Mouse (Mus musculus): ENCODE measurements around the gene 2610028H24Rik. TPM values are rescaled to one million over a fixed set of nuclear protein-coding genes. Genes with fewer than 3 reads are reported as not detected.

2610028H24Rik gene
- polyA plus RNA-seq, 1 experiment from 2014 or later, result not detected

DNA sequence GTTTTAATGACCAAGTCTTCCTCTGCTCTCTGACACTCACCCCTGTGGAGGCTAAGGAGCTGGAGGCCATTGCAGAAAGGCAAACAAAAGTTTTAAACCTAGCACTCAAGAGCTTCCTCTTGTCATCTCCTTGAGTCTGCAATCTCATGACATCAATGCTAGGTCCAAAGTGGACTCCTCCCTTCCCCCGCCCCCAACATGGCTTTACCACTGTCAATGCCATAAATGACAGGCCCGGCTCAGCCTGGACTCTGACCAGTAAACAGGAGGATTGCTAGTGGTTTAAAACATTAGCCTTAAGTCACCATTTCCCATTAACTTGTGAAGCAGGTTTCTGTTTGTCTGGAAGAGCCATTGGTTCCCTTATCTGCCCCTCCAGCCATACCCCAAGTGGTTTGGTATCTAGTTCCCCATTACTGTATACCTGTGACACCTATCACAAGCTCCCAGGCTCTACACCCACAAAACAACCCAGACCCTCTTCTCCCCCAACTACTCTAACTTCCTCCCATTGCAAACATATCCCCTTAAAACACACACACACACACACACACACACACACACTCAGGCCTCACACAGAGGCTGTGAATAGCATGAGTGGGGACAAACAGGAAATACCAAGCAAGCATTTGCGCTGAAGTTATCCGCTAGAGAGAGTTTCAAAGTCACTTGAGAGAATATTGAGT is 2.7 kb upstream of the 2610028H24Rik start:
- Histone ChIP-seq H3K4me3 (ENCODE audit: low read depth, low read length) (no peak overlapping the region), H3K27ac (ENCODE audit: low read depth, low read length) (no peak overlapping the region), H3K9me3 (ENCODE audit: control insufficient read depth, low read length) (no peaks in the 10 kb centered on the region), H3K9ac (ENCODE audit: low read depth, low read length) (no peak overlapping the region), H3K27me3 (ENCODE audit: control insufficient read depth, insufficient read depth, low read length) (no peaks in the 10 kb centered on the region), H3K4me1 (replicated peaks; ENCODE audit: control insufficient read depth, insufficient read depth, low read length) (peaks cover 5% of the 10 kb centered on the region; the same call in 1 of the 2 replicates), H3K4me2 (replicated peaks; ENCODE audit: low read depth, low read length) (no peak overlapping the region), H3K36me3 (ENCODE audit: control insufficient read depth, insufficient read depth, low read length) (no peaks in the 10 kb centered on the region)
- no peak for DNase-seq (ENCODE audit: low spot score)
- 82% methylated on average over 4 of the region's 4 CpGs for WGBS
- no peak for ATAC-seq (ENCODE audit: low FRiP score)

DNA sequence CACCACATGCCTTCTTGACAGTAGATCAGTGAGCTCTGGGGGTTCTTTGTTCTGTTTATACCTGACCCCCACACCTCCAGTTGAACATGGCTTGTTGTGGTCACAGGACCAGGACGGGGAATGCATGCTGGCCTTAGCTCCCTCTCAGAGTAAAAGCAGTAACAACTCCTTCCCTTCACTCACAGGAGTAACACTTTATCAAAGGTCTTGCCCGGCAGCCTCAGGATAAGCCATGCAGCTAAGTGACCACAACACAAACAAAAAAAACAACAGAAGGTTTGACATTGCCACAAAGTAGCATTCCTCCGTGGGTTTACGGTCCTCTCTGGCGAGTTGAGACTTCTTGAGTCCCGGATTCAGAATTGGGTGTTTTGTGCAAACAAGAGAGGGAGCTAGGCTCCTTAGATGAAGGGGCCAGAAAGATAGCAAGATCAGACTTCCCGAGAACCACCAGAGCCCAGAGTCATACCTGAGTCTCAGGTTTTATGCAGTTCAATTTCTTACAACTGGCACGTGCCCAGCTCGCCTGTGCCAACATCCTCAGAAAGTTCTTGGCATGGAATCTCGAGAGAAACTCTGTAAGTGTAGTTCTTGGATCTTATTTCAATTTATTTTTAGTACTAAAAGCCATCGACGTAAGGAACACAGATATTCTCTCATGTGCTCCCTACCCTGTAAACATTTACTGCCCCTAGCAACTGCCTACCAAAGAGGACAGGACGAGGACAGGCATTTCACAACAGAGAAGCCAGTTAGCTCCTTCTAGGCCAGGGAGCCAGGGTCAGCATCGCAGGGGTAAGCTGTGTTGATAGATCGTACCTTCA is 1.3 kb upstream of the 2610028H24Rik start:
- DNase-seq (ENCODE audit: low spot score), result no peak
- H3K4me2 ChIP-seq (replicated peaks; ENCODE audit: low read depth, low read length), result no peak overlapping the region
- no peak overlapping the region for H3K4me3 ChIP-seq (ENCODE audit: low read depth, low read length)
- ATAC-seq (ENCODE audit: low FRiP score), result no peak
- H3K9me3 ChIP-seq (ENCODE audit: control insufficient read depth, low read length), result no peaks in the 10 kb centered on the region
- no peaks in the 10 kb centered on the region for H3K27me3 ChIP-seq (ENCODE audit: control insufficient read depth, insufficient read depth, low read length)
- no peaks in the 10 kb centered on the region for H3K36me3 ChIP-seq (ENCODE audit: control insufficient read depth, insufficient read depth, low read length)
- H3K4me1 ChIP-seq (replicated peaks; ENCODE audit: control insufficient read depth, insufficient read depth, low read length), result peaks cover 5% of the 10 kb centered on the region; the same call in 1 of the 2 replicates
- no peak overlapping the region for H3K9ac ChIP-seq (ENCODE audit: low read depth, low read length)
- WGBS, result 83% methylated on average over 15 of the region's 15 CpGs
- no peak overlapping the region for H3K27ac ChIP-seq (ENCODE audit: low read depth, low read length)

DNA sequence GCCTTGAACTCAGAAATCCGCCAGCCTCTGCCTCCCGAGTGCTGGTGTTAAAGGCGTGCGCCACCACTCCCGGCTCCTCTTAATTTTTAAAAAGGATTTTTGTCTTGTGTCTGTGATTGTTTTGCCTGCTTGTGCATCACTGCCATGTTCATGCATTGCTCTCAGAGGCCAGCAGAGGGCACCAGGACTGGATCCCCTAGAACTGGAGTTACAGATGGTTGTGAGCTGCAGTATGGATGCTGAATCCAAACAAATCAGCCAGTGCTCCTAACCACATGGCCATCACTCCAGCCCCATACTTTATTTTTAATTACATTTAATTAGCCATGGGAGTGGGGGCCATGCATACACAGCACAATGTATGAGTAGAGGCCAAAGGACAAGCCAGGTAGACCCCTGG is 6.4 kb downstream of the 2610028H24Rik start:
- Histone ChIP-seq H3K36me3 (ENCODE audit: control insufficient read depth, insufficient read depth, low read length) (no peaks in the 10 kb centered on the region), H3K27ac (ENCODE audit: low read depth, low read length) (no peak overlapping the region), H3K9me3 (ENCODE audit: control insufficient read depth, low read length) (no peaks in the 10 kb centered on the region), H3K4me3 (ENCODE audit: low read depth, low read length) (no peak overlapping the region), H3K9ac (ENCODE audit: low read depth, low read length) (no peak overlapping the region), H3K27me3 (ENCODE audit: control insufficient read depth, insufficient read depth, low read length) (no peaks in the 10 kb centered on the region), H3K4me2 (replicated peaks; ENCODE audit: low read depth, low read length) (no peak overlapping the region), H3K4me1 (replicated peaks; ENCODE audit: control insufficient read depth, insufficient read depth, low read length) (no peaks in the 10 kb centered on the region)
- whole genome bisulfite sequencing, result 63% methylated on average over 5 of the region's 5 CpGs
- DNase-seq (ENCODE audit: low spot score), result peak; percentile 62
- ATAC-seq (ENCODE audit: low FRiP score), result no peak

DNA sequence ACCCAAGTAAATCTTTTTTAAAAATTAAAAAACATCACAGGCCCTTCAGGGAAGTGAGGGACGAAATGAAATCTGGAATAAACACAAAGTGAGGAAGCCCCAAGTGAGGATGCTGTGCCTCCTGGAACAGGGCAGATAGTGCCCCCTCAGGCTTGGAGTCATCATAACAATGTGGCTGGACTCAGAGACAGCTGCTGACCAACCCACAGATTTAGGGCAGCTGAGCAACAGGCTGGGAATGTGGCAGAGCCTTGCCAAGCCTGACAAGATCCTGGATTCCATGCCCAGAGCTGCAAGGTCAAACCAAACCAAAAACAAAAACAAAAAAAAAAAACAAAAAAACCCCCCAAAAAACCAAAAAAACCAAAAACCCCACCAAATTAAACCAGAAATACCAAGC is 12.4 kb downstream of the 2610028H24Rik start:
- WGBS, result 95% methylated on average over 1 of the region's 1 CpGs
- no peaks in the 10 kb centered on the region for H3K27me3 ChIP-seq (ENCODE audit: control insufficient read depth, insufficient read depth, low read length)
- H3K36me3 ChIP-seq (ENCODE audit: control insufficient read depth, insufficient read depth, low read length), result no peaks in the 10 kb centered on the region
- DNase-seq (ENCODE audit: low spot score) (no peak), ATAC-seq (ENCODE audit: low FRiP score) (no peak)
- no peak overlapping the region for H3K27ac ChIP-seq (ENCODE audit: low read depth, low read length)
- H3K9me3 ChIP-seq (ENCODE audit: control insufficient read depth, low read length), result no peaks in the 10 kb centered on the region
- H3K4me2 ChIP-seq (replicated peaks; ENCODE audit: low read depth, low read length), result no peak overlapping the region
- H3K4me1 ChIP-seq (replicated peaks; ENCODE audit: control insufficient read depth, insufficient read depth, low read length), result no peaks in the 10 kb centered on the region
- H3K4me3 ChIP-seq (ENCODE audit: low read depth, low read length), result no peak overlapping the region
- H3K9ac ChIP-seq (ENCODE audit: low read depth, low read length), result no peak overlapping the region

DNA sequence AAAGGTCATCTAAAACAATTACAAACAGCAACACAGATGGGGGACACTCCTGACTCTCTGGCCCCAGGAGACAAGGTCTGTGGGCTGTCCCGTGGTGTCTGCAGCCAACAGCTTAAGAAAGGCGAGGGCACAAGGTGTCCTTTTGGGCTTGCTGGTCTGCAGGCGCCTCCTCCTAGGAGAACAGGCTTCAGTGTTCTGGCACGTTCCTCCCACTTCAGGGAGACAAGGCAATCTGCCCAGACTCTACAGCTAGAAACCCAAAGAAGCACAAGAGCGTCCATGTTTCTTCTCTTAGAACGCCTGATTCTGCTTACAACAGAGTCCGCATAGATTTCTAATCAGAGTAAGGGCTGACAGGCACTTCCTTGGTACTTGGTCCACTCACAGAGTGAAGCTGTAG is 13.4 kb downstream of the 2610028H24Rik start:
- 92% methylated on average over 7 of the region's 7 CpGs for WGBS
- no peak overlapping the region for H3K4me2 ChIP-seq (replicated peaks; ENCODE audit: low read depth, low read length)
- H3K4me1 ChIP-seq (replicated peaks; ENCODE audit: control insufficient read depth, insufficient read depth, low read length), result no peaks in the 10 kb centered on the region

DNA sequence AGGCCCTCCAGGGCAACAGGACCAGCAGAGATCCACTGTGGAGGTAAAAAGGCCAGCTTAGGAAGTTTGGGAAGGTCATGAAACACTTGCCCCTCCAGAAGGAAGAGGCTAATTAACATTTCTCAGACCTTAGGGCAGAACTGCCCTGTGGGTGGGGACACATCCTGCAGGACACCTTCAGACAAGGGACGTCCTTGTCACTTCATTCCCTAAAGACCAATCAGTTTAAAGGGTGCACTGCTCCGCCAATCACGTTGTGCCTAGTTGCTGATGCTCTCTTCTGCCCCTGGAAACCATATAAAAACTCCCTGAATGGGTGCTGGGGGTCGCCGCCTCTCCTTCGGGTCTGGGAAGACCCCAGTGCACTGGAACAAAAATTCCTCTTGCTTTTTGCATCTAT is 13.8 kb downstream of the 2610028H24Rik start:
- Histone ChIP-seq H3K27me3 (ENCODE audit: control insufficient read depth, insufficient read depth, low read length) (no peaks in the 10 kb centered on the region), H3K9ac (ENCODE audit: low read depth, low read length) (no peak overlapping the region), H3K9me3 (ENCODE audit: control insufficient read depth, low read length) (no peaks in the 10 kb centered on the region), H3K4me2 (replicated peaks; ENCODE audit: low read depth, low read length) (no peak overlapping the region), H3K27ac (ENCODE audit: low read depth, low read length) (no peak overlapping the region), H3K4me3 (ENCODE audit: low read depth, low read length) (no peak overlapping the region), H3K4me1 (replicated peaks; ENCODE audit: control insufficient read depth, insufficient read depth, low read length) (no peaks in the 10 kb centered on the region), H3K36me3 (ENCODE audit: control insufficient read depth, insufficient read depth, low read length) (no peaks in the 10 kb centered on the region)
- WGBS, result 93% methylated on average over 6 of the region's 6 CpGs
- ATAC-seq (ENCODE audit: low FRiP score) (no peak), DNase-seq (ENCODE audit: low spot score) (no peak)

More for the DNA sequence above, 13.4 kb downstream of the 2610028H24Rik start:
- H3K4me3 ChIP-seq (ENCODE audit: low read depth, low read length), result no peak overlapping the region
- no peaks in the 10 kb centered on the region for H3K9me3 ChIP-seq (ENCODE audit: control insufficient read depth, low read length)
- ATAC-seq (ENCODE audit: low FRiP score), result no peak
- DNase-seq (ENCODE audit: low spot score), result no peak
- H3K27me3 ChIP-seq (ENCODE audit: control insufficient read depth, insufficient read depth, low read length), result no peaks in the 10 kb centered on the region
- H3K36me3 ChIP-seq (ENCODE audit: control insufficient read depth, insufficient read depth, low read length), result no peaks in the 10 kb centered on the region
- no peak overlapping the region for H3K27ac ChIP-seq (ENCODE audit: low read depth, low read length)
- no peak overlapping the region for H3K9ac ChIP-seq (ENCODE audit: low read depth, low read length)

DNA sequence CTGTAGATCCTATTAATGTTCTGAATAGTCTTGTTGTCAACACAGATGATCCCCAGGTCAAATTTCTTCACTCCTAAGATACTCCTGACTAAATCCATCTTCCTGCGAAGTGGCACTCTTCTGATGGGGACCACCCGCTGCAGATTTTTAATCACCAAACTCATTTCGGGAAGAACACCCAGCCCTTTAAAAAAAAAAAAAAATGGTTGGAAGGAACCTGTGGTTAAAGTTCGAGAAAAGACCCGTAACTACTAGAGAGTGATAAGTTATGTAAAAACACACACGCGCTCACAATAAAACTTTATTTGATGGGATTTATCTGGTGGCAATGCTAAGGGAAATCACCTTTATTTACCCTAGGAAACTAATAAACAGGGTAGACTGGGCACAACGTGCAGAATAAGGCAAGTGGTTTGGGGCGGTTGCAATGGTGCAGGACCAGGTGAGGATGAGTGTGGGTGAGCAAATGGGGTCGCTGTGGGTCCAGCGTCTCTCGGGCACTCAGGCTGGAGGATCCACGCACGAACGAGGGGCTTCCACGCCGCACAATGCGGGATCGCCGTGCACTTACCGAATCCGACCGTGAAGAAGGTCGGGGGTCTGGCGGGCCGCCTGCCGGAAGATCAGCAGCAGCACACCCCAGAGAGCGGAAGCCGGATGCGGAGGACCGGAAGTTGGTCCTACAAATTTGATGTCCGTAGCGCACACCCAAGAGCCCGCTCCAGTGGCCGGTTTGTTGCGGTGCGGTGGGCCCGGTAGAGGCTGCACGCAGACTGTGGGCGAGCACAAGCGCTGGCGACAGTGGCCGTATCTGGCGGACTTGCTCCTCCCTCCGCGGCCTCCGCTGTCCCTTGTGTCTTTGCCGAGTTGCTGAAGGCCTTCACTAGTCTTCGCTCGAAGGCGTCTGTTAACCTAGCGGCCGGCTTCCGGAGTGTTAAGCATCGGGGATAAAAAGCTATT is 19.6 kb downstream of the 2610028H24Rik start, which contains the start of the genes Mcm3ap and Ybey:
TSS of gene Mcm3ap (plus strand) at position 725 of the 960 bp plus-strand sequence.
TSS of gene Ybey (minus strand) at position 912 of the 960 bp plus-strand sequence.
- Histone ChIP-seq H3K27me3 (ENCODE audit: control insufficient read depth, insufficient read depth, low read length) (no peaks in the 10 kb centered on the region), H3K4me3 (ENCODE audit: low read depth, low read length) (peak within 1 kb of the TSS; percentile 78), H3K4me2 (replicated peaks; ENCODE audit: low read depth, low read length) (peak within 1 kb of the TSS; percentile 59), H3K9ac (ENCODE audit: low read depth, low read length) (peak within 1 kb of the TSS; percentile 93), H3K36me3 (ENCODE audit: control insufficient read depth, insufficient read depth, low read length) (0 out of 2 replicates have a peak, but pooled peaks cover 5% of the 10 kb centered on the region), H3K27ac (ENCODE audit: low read depth, low read length) (peak within 1 kb of the TSS; percentile 86), H3K4me1 (replicated peaks; ENCODE audit: control insufficient read depth, insufficient read depth, low read length) (no peaks in the 10 kb centered on the region), H3K9me3 (ENCODE audit: control insufficient read depth, low read length) (no peaks in the 10 kb centered on the region)
- DNase-seq (ENCODE audit: low spot score), result peak; percentile 95
- peak; percentile 96 for ATAC-seq (ENCODE audit: low FRiP score)
- 2% methylated on average over 55 of the region's 55 CpGs for WGBS

DNA sequence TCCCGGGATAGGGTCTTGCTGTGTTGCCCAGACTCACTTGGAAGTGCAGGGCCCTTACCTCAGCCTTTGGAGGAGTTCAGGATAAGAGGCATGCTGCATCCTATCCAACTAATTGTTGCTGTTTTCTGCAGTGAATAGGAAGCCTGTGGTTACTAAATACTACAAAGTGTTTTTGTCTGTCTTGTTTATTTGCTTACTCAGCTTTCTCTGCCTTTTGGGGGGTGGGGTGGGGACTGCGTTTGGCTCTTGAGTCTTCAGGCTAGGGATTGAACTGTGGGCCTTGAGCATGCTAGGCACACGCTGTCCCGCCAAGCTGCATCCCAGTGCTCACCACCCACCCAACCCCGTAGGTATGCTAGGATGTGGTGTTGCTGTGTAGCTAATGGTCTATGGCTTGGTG is 24.9 kb downstream of the 2610028H24Rik start:
- no peak overlapping the region for H3K9ac ChIP-seq (ENCODE audit: low read depth, low read length)
- no peaks in the 10 kb centered on the region for H3K9me3 ChIP-seq (ENCODE audit: control insufficient read depth, low read length)
- DNase-seq (ENCODE audit: low spot score) (no peak), ATAC-seq (ENCODE audit: low FRiP score) (no peak)
- H3K4me1 ChIP-seq (replicated peaks; ENCODE audit: control insufficient read depth, insufficient read depth, low read length), result no peaks in the 10 kb centered on the region
- no peak overlapping the region for H3K27ac ChIP-seq (ENCODE audit: low read depth, low read length)
- 0 out of 2 replicates have a peak, but pooled peaks cover 10% of the 10 kb centered on the region for H3K36me3 ChIP-seq (ENCODE audit: control insufficient read depth, insufficient read depth, low read length)
- 92% methylated on average over 5 of the region's 5 CpGs for WGBS
- no peak overlapping the region for H3K4me3 ChIP-seq (ENCODE audit: low read depth, low read length)
- no peak overlapping the region for H3K4me2 ChIP-seq (replicated peaks; ENCODE audit: low read depth, low read length)
- no peaks in the 10 kb centered on the region for H3K27me3 ChIP-seq (ENCODE audit: control insufficient read depth, insufficient read depth, low read length)

Measured in hindbrain, embryonic 11.5 days (tissue).